Mouse (Mus musculus): Measurements from ENCODE around the gene Olfr1215. TPM values are rescaled to one million over a fixed set of nuclear protein-coding genes. Genes with fewer than 3 reads are reported as not detected.

The Olfr1215 gene
- total RNA-seq (2023), result not detected

GRCm38 (mm10) chr2:89006873-89007272 lies at the start of gene Olfr1215:
TSS of gene Olfr1215 (minus strand) at chr2:89006973.

DNA sequence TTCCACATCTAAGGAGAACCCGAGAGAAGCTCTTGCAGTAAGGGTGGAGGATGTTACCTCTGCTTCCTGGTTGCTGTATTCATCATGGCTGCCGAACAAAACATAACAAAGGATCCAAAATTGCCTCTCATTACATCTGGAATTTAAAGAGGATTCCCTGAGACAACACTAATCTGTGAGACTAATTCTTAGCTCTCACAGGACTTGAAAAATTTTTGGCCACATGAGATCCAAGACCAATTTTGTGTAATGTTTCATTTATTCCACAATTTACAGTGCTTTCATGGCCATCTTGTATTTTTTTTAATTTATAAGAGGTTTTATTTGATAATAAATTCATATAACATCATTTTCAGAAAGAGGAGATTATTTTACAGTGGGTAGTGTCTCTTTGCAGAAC lies 25.2 kb upstream of the Olfr1215 start, which contains the start of gene Olfr1217:
Gene Olfr1217 (minus strand): TSS at position 101 of the 400 bp plus-strand sequence.

DNA sequence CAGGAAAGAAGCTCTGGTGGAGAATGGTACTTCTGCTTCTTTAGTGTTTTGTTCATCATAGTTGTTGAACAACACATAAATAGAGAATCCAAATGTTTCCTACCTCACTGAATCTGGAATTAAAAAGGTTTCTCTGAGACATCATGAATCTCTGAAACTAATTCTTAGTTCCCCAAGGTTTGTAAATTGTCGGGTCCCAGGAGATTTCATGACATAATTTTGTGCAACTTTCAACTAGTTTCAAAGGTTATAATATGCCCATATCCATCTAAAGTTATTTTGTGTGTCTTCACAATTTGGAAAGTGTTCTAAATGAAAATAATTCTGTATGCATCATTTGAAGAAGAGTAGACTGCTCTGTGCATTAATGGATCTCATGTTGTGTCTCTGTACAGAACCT lies 11.5 kb upstream of the Olfr1215 start, which contains the start of gene Olfr1216:
Gene Olfr1216 (minus strand): TSS at position 101 of the 400 bp plus-strand sequence.

GRCm38 (mm10) chr2:88992553-88992952 lies 14.2 kb downstream of the Olfr1215 start, which contains the start of gene Olfr1214:
TSS of gene Olfr1214 (minus strand) at chr2:88992653.

GRCm38 (mm10) chr2:88980181-88980580 lies 26.6 kb downstream of the Olfr1215 start, which contains the start of gene Gm13762:
TSS of gene Gm13762 (minus strand) at chr2:88980281.

GRCm38 (mm10) chr2:88953669-88954068 lies 53.1 kb downstream of the Olfr1215 start, which contains the start of gene Olfr1212:
TSS of gene Olfr1212 (plus strand) at chr2:88953969.

Other genes with a start within 250 kb of the Olfr1215 start
- not detected for gene Olfr1199, start 246.5 kb downstream of the Olfr1215 start, total RNA-seq (2023)
- gene Olfr1200, start 236.5 kb downstream of the Olfr1215 start, total RNA-seq (2023), result not detected
- gene Olfr1201, start 213.9 kb downstream of the Olfr1215 start, total RNA-seq (2023), result not detected
- gene Olfr1202, start 192.5 kb downstream of the Olfr1215 start, total RNA-seq (2023), result not detected
- not detected for gene Olfr1205, start 177.2 kb downstream of the Olfr1215 start, total RNA-seq (2023)
- not detected for gene Olfr1204, start 157.7 kb downstream of the Olfr1215 start, total RNA-seq (2023)
- gene Olfr1206, start 143.7 kb downstream of the Olfr1215 start, total RNA-seq (2023), result not detected
- gene Olfr1208, start 104.7 kb downstream of the Olfr1215 start, total RNA-seq (2023), result not detected
- not detected for gene Olfr1209, start 91.8 kb downstream of the Olfr1215 start, total RNA-seq (2023)
- not detected for gene Olfr1211, start 68.9 kb downstream of the Olfr1215 start, total RNA-seq (2023)
- gene Olfr1212, start 53.0 kb downstream of the Olfr1215 start, total RNA-seq (2023), result not detected
- not detected for gene Gm13762, start 26.7 kb downstream of the Olfr1215 start, total RNA-seq (2023)
- not detected for gene Olfr1214, start 14.3 kb downstream of the Olfr1215 start, total RNA-seq (2023)
- gene Olfr1216, start 11.4 kb upstream of the Olfr1215 start, total RNA-seq (2023), result not detected
- gene Olfr1217, start 25.1 kb upstream of the Olfr1215 start, total RNA-seq (2023), result not detected
- not detected for gene Olfr1218, start 54.2 kb upstream of the Olfr1215 start, total RNA-seq (2023)
- gene Olfr1219, start 76.5 kb upstream of the Olfr1215 start, total RNA-seq (2023), result not detected
- gene Olfr1220, start 99.9 kb upstream of the Olfr1215 start, total RNA-seq (2023), result not detected
- gene Olfr1221, start 110.3 kb upstream of the Olfr1215 start, total RNA-seq (2023), result not detected
- gene Olfr1222, start 126.1 kb upstream of the Olfr1215 start, total RNA-seq (2023), result not detected
- gene Olfr1223, start 144.6 kb upstream of the Olfr1215 start, total RNA-seq (2023), result not detected
- not detected for gene Olfr1224-ps1, start 157.1 kb upstream of the Olfr1215 start, total RNA-seq (2023)
- not detected for gene Olfr1225, start 167.7 kb upstream of the Olfr1215 start, total RNA-seq (2023)
- gene Olfr1226, start 193.1 kb upstream of the Olfr1215 start, total RNA-seq (2023), result not detected
- not detected for gene Olfr1228, start 247.1 kb upstream of the Olfr1215 start, total RNA-seq (2023)